Mouse (Mus musculus) ES-Bruce4 (cell line): ENCODE data around the gene Pacrg.

ENCODE experiments used
- CTCF ChIP-seq: IDR thresholded peaks from one replicate; pipeline ENCODE4 v1.8.1; 2011; ENCODE audit warnings: low read depth, low read length
- POLR2A ChIP-seq: IDR thresholded peaks from one replicate; pipeline ENCODE4 v1.8.1; 2011; ENCODE audit warnings: low read length; ENCODE audit not compliant: insufficient read depth

- TF ChIP-seq CTCF (no peak), POLR2A (no peak)
These were observed 424.0 kb downstream of the Pacrg start for GRCm38 (mm10) chr17:10416101-10416500.
